Mouse (Mus musculus) testis, adult 2 months (tissue): ENCODE measurements at regions not wholly inside any gene's neighbourhood (a gene's known extent, or its start where the extent isn't known, plus 50 kb on each side); places are given as distances from the start of the nearest gene placed in this dataset.

ENCODE experiments used
- H3K27ac ChIP-seq: fragments of 200-500 bp; 2 replicates; pipeline ENCODE4 v1.5.1; 2012; ENCODE audit warnings: low read depth, low read length; ENCODE audit not compliant: control insufficient read depth, insufficient read depth
- H3K27me3 ChIP-seq: fragments of 200-500 bp; 2 replicates; pipeline ENCODE4 v1.6.1; 2012; ENCODE audit warnings: mild to moderate bottlenecking, low read length, moderate library complexity; ENCODE audit not compliant: control insufficient read depth, insufficient read depth
- H3K36me3 ChIP-seq: fragments of 200-500 bp; 2 replicates; pipeline ENCODE4 v1.6.1; 2012; ENCODE audit warnings: mild to moderate bottlenecking, low read length; ENCODE audit not compliant: control insufficient read depth, insufficient read depth
- H3K4me1 ChIP-seq: fragments of 200-500 bp; 2 replicates; pipeline ENCODE4 v1.6.1; 2012; ENCODE audit warnings: low read length; ENCODE audit not compliant: control insufficient read depth, insufficient read depth
- H3K4me3 ChIP-seq: fragments of 200-500 bp; 2 replicates; pipeline ENCODE4 v1.5.1; 2012; ENCODE audit warnings: low read depth, mild to moderate bottlenecking, low read length, moderate library complexity, mixed read lengths; ENCODE audit not compliant: control insufficient read depth
- CTCF ChIP-seq: fragments of 200-500 bp; IDR thresholded peaks from 2 replicates; pipeline ENCODE4 v1.5.1; 2012; ENCODE audit warnings: low read depth, mild to moderate bottlenecking, inconsistent platforms, low read length, moderate library complexity; ENCODE audit not compliant: control insufficient read depth, insufficient read depth, insufficient replicate concordance
- POLR2A ChIP-seq: fragments of 200-500 bp; IDR thresholded peaks from 2 replicates; pipeline ENCODE4 v1.6.1; 2012; ENCODE audit warnings: low read depth, mild to moderate bottlenecking, inconsistent platforms, low read length, moderate library complexity; ENCODE audit not compliant: control insufficient read depth

DNA sequence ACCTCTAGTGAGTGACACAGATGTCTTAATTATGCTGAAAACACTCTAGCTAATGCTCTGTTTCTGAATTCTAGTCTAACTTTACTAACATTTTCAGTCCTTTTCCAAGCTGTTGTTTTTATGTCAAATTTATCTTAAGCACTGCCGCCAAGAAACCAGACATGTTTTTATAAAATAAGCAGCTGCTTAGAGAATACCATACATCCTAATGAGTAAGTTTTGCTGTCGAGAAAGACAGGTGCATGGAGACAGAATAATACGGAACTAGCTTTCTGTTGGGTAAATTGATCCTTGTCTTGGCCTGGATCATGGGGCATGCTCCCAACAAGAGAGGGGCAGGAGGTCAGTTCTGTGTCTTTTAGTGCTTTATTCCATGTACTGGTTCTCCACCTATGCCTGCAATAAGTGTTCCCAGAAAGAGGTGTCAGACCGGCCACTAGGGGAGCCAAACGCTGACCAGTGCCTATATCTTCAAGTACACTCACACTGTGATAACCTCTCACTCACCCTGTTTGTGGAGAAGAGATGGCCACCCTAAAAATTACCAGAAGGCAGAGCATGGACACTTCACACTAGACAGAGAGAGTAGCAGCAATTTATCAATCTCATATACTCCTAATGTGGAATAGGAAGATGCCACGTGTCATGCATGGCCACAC is 366.0 kb upstream of the 2610301B20Rik start:
- H3K4me3 ChIP-seq: no peak overlapping the region
- H3K27ac ChIP-seq: no peak overlapping the region
- no peaks in the 10 kb centered on the region for H3K4me1 ChIP-seq
- TF ChIP-seq CTCF (peak; percentile 25; the same call in 1 of the 2 replicates), POLR2A (no peak)
- H3K36me3 ChIP-seq: no peaks in the 10 kb centered on the region
- no peaks in the 10 kb centered on the region for H3K27me3 ChIP-seq

DNA sequence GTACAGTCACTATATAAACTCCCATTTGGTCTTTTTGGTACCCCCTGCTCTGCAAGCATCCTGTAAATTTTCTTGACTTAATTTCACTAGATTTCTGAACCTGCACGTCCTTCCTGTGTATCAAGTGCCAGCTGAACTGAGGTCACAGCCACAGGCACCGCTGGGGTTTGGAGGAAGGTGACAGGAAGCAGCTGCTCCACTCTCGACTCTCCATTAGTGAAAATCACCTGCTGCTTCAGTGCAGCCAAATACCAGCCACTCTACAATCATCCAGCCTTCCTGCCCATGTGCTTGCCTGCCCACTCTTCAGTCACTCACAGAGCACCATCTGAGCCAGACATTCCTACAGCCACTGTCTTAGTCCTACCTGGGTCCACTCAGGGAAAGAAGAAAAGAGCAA is 364.3 kb upstream of the 2610301B20Rik start:
- Histone ChIP-seq H3K4me3 (no peak overlapping the region), H3K4me1 (no peaks in the 10 kb centered on the region), H3K27me3 (no peaks in the 10 kb centered on the region), H3K27ac (no peak overlapping the region), H3K36me3 (no peaks in the 10 kb centered on the region)
- TF ChIP-seq CTCF: no peak
- no peak for TF ChIP-seq POLR2A

DNA sequence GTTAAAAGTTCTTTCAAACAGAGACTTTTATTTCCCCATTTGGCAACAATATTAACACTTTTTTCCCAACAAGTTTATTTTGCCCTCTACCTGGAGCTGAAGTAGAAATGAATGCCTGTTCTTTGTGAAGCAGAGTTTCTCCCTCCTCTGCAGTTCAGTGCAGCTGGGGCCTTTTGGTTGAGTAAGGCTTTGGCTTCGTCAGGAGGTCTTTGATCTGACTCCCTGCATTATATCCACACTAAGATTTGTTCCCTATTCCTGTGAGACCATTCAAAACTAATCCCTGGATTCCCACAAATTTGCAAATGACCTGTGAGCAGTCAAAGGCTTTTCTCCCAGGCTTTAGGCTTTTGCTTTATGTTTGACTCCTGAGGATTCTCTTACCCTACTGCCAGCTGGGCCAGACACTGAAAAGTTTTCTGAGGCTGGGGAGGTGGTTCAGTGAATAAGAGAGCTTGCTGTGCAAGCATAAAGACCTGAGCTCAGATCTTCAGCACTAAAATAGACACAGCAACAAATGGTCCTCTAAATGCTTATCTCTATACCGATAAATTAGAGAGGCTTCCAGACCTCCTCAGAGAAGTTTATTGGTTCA is 323.5 kb upstream of the 2610301B20Rik start:
- no peak for TF ChIP-seq CTCF
- no peak for TF ChIP-seq POLR2A
- Histone ChIP-seq H3K4me3 (no peak overlapping the region), H3K27ac (no peak overlapping the region)

DNA sequence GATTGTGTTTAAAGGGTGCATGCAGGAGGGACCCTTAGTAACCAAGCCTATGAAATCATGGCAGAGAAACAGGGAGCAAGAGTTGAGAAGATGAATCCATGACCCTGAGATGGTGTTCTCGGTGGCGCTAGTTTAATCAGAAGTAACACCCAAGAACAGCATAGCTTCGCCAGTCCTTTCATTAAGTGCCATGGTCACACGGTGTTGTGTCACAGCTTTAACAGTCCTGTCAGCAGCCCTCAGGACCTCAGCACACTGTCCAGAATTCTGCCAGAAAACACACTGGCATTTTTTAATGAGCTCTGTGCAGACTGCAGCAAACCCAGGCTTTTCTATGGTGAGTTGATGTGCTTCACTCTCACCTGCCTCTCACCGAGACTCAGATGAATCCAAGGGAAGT is 320.6 kb upstream of the 2610301B20Rik start:
- H3K27ac ChIP-seq: no peak overlapping the region
- no peaks in the 10 kb centered on the region for H3K36me3 ChIP-seq
- H3K4me3 ChIP-seq: no peak overlapping the region
- H3K27me3 ChIP-seq: no peaks in the 10 kb centered on the region
- TF ChIP-seq POLR2A: no peak
- no peak for TF ChIP-seq CTCF
- no peaks in the 10 kb centered on the region for H3K4me1 ChIP-seq

More for the DNA sequence above, 323.5 kb upstream of the 2610301B20Rik start:
- Histone ChIP-seq H3K36me3 (no peaks in the 10 kb centered on the region), H3K4me1 (no peaks in the 10 kb centered on the region), H3K27me3 (no peaks in the 10 kb centered on the region)

DNA sequence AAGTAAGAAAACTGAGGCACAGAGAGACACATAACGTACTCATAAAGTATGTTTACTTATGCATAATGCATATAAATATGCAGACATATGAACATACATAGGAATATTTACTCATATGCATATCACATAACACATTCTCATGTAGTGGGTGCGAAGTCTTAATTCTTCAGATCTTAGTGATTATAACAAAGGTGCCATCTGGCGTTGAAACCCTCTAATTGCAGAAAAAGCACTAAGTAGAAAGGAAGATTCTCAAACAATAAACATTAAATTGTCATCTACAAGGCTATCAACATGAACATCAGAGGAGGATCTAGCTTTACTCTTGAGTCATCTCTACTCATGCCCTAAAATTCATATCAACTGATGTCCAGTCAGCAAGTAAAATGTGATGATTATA is 314.2 kb upstream of the 2610301B20Rik start:
- H3K4me1 ChIP-seq: no peaks in the 10 kb centered on the region
- H3K27me3 ChIP-seq: no peaks in the 10 kb centered on the region
- no peak overlapping the region for H3K4me3 ChIP-seq
- TF ChIP-seq CTCF (no peak), POLR2A (no peak)
- H3K27ac ChIP-seq: no peak overlapping the region
- H3K36me3 ChIP-seq: no peaks in the 10 kb centered on the region

DNA sequence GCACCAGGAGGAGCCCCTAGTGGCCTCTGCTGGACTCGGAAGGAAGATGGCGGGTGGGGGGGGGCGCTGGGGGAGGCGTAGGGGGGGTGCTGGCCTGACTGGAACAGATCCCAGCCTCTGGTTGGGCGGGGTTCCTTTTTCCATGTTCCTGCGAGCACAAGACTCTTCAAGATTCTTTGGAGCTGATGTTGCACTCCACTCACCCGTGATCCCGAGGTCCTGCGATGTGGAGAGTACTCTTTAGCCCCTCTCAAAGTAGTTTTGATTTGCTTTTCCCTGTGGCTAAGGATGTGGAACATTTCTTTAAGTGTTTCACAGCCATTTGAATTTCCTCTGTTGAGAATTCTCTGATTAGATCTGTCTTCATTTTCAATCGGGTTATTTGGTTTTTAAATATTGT is 269.8 kb upstream of the 2610301B20Rik start:
- Histone ChIP-seq H3K27ac (no peak overlapping the region), H3K36me3 (no peaks in the 10 kb centered on the region), H3K27me3 (no peaks in the 10 kb centered on the region), H3K4me3 (no peak overlapping the region), H3K4me1 (no peaks in the 10 kb centered on the region)
- TF ChIP-seq CTCF (no peak), POLR2A (no peak)

DNA sequence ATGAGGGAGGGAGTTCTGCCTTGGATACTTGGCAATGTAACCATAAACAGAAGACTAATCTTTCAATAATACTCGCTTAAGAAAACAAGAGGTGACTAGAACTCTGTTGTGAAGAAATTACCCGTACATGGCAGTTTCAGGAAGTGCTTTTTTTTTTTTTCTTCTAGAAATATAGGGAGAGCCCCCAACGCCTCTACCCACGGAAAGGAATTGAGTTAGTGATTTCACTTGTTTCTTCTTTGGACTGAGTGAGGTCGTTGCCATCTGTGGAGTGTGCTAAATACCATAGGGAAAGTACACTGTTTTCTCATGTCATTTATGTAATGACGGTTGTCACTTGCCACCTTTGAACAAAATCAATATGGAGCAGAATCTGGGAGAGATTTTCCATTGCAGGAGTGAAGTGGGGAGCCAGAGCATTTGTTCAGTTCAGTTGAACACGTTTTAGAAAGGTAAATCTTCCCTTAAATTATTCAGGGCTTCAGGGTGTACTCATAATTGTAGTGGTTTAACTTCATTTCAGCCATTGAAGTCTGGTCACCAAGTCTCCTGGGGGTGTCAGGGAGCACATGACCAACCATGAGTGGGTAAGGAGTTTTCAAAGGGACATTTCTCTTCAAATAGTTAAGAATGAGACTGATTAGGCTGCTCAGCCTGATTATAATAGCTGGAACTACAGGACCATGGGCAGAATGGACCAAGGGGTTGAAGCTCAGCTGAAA is 266.3 kb upstream of the 2610301B20Rik start:
- no peak overlapping the region for H3K27ac ChIP-seq
- no peak for TF ChIP-seq POLR2A
- no peaks in the 10 kb centered on the region for H3K36me3 ChIP-seq
- H3K4me3 ChIP-seq: no peak overlapping the region
- no peaks in the 10 kb centered on the region for H3K4me1 ChIP-seq
- no peaks in the 10 kb centered on the region for H3K27me3 ChIP-seq

DNA sequence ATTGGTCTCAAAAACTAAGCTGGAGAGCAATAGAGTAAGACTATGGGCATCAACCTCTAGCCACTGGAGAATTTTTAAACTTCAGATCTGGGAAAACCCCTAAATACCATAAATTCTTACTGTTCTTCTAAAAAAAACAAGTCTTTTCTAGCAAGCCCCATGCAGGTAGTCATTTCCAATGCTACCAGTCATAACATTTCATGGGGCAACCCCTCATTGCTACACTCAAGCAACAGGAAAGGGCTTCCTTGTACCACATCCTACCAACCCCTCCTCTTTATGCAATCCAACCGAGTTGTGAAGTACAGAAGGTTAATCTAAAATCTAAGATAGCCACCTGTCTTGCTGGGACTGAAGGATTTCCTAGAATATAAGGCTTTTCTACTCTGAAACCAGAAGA is 263.5 kb upstream of the 2610301B20Rik start:
- Histone ChIP-seq H3K4me3 (no peak overlapping the region), H3K4me1 (no peaks in the 10 kb centered on the region), H3K27me3 (no peaks in the 10 kb centered on the region), H3K36me3 (no peaks in the 10 kb centered on the region), H3K27ac (no peak overlapping the region)
- TF ChIP-seq POLR2A (no peak), CTCF (no peak)
